Mouse (Mus musculus) ovary, adult 18-20 months (tissue): ENCODE results near the gene Crisp2.

Experiments
- DNase-seq: peaks from one replicate; pipeline ENCODE4 v3.0.0; 2022; ENCODE audit warnings: low spot score, mixed read lengths

Crisp2 gene

GRCm38 (mm10) chr17:40716273-40716672 is 90.5 kb downstream of the Crisp2 start:
- DNase-seq = no peak
